Mouse (Mus musculus): ENCODE measurements at regions not wholly inside any gene's neighbourhood (a gene's known extent, or its start where the extent isn't known, plus 50 kb on each side); places are given as distances from the start of the nearest gene placed in this dataset.

GRCm38 (mm10) chr17:80891656-80892055 lies 52.8 kb upstream of the Tmem178 start:
- Histone ChIP-seq H3K27ac (ENCODE audit: insufficient read depth, low read depth, low read length) (no peak overlapping the region), H3K4me1 (ENCODE audit: control insufficient read depth, insufficient read depth, low read length) (peaks cover 7% of the 10 kb centered on the region)
- TF ChIP-seq POLR2A (IDR thresholded peaks at IDR 0.05; ENCODE audit: borderline replicate concordance, low read depth, low read length) (no peak), CTCF (IDR thresholded peaks at IDR 0.05; ENCODE audit: low read depth, low read length) (no peak)

DNA sequence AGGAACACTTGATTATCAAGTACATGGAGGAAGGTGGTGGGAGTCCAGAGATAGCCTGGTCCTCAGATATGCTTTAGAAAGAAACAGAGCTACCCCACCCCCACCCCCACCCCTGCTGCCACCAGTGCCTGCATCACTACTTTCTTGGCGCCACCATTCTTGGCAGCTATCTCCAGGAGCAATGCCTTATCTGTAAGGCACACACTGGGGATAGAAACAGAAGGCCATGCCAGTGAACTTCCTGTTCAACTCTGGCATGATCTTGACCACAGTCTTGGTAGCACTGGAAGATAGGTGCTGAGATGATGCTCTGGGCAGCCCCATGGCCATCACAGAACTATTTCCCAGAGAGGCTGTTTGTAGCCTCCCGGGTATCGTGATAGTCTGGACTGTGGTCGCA lies 55.3 kb upstream of the Tmem178 start:
- Histone ChIP-seq H3K4me3 (ENCODE audit: insufficient read depth, low read length) (no peak overlapping the region), H3K4me1 (ENCODE audit: control insufficient read depth, insufficient read depth, low read length) (peaks cover 7% of the 10 kb centered on the region), H3K27ac (ENCODE audit: insufficient read depth, low read depth, low read length) (no peak overlapping the region)
- TF ChIP-seq CTCF (IDR thresholded peaks at IDR 0.05; ENCODE audit: low read depth, low read length) (no peak), POLR2A (IDR thresholded peaks at IDR 0.05; ENCODE audit: borderline replicate concordance, low read depth, low read length) (no peak)

More at GRCm38 (mm10) chr17:80891656-80892055, 52.8 kb upstream of the Tmem178 start:
- no peak overlapping the region for H3K4me3 ChIP-seq (ENCODE audit: insufficient read depth, low read length)

DNA sequence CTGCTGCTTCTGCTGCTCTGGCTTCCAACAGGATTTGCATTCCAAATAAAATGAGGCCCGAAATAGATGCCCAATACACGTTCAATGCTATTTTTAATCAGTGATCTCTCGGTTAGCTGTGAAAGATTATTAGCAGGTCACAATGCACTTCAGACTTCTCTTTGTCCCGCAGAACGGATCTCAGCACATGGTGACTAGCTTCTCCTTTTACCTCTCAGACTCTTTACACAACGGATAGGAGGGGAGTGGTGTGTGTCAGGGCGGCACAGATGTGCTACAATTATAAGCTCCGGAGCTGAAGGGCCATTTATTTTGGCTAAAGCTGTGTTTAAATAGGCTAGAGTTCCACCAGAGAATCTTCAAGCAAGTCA lies 56.7 kb upstream of the Tmem178 start:
- Histone ChIP-seq H3K4me3 (ENCODE audit: insufficient read depth, low read length) (no peak overlapping the region), H3K27ac (ENCODE audit: insufficient read depth, low read depth, low read length) (no peak overlapping the region), H3K4me1 (ENCODE audit: control insufficient read depth, insufficient read depth, low read length) (peaks cover 7% of the 10 kb centered on the region)
- no peak for TF ChIP-seq POLR2A (IDR thresholded peaks at IDR 0.05; ENCODE audit: borderline replicate concordance, low read depth, low read length)
- TF ChIP-seq CTCF (IDR thresholded peaks at IDR 0.05; ENCODE audit: low read depth, low read length), result no peak

- Histone ChIP-seq H3K4me3 (ENCODE audit: insufficient read depth, low read length) (no peak overlapping the region), H3K4me1 (ENCODE audit: control insufficient read depth, insufficient read depth, low read length) (peaks cover 7% of the 10 kb centered on the region), H3K27ac (ENCODE audit: insufficient read depth, low read depth, low read length) (no peak overlapping the region)
- no peak for TF ChIP-seq CTCF (IDR thresholded peaks at IDR 0.05; ENCODE audit: low read depth, low read length)
- TF ChIP-seq POLR2A (IDR thresholded peaks at IDR 0.05; ENCODE audit: borderline replicate concordance, low read depth, low read length), result no peak
Measured at GRCm38 (mm10) chr17:80887021-80887748, 57.2 kb upstream of the Tmem178 start.

DNA sequence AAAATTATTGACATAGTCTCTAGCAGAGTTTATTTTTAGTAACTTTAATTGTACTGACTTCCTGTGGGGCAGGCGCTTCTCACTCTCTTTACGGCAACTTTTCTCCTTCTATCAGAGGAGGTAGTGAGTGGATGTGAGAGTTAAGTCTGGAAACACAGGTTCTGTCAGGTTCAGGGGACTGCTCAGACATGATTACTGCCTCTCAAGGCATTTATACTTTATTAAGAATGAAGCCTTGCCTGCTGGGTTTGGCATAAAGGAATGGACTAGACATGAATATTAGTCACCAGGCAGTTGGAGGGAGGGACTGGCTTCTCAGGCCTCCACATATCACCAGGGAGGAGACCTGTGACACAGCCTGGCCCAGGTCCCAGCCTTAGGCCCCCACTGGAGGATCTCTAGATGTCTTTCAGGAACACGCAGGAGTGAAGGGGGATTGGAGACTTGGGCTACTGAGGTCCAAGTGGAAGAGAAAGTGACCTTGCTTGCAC lies 58.2 kb upstream of the Tmem178 start:
- Histone ChIP-seq H3K27ac (ENCODE audit: insufficient read depth, low read depth, low read length) (no peak overlapping the region), H3K4me1 (ENCODE audit: control insufficient read depth, insufficient read depth, low read length) (peaks cover under 1% of the 10 kb centered on the region), H3K4me3 (ENCODE audit: insufficient read depth, low read length) (no peak overlapping the region)
- TF ChIP-seq CTCF (IDR thresholded peaks at IDR 0.05; ENCODE audit: low read depth, low read length), result no peak
- TF ChIP-seq POLR2A (IDR thresholded peaks at IDR 0.05; ENCODE audit: borderline replicate concordance, low read depth, low read length), result no peak

- TF ChIP-seq CTCF (IDR thresholded peaks at IDR 0.05; ENCODE audit: low read depth, low read length) (no peak), POLR2A (IDR thresholded peaks at IDR 0.05; ENCODE audit: borderline replicate concordance, low read depth, low read length) (no peak)
- Histone ChIP-seq H3K4me1 (ENCODE audit: control insufficient read depth, insufficient read depth, low read length) (no peaks in the 10 kb centered on the region), H3K4me3 (ENCODE audit: insufficient read depth, low read length) (no peak overlapping the region), H3K27ac (ENCODE audit: insufficient read depth, low read depth, low read length) (no peak overlapping the region)
Measured at GRCm38 (mm10) chr17:80885706-80886105, 58.7 kb upstream of the Tmem178 start.

DNA sequence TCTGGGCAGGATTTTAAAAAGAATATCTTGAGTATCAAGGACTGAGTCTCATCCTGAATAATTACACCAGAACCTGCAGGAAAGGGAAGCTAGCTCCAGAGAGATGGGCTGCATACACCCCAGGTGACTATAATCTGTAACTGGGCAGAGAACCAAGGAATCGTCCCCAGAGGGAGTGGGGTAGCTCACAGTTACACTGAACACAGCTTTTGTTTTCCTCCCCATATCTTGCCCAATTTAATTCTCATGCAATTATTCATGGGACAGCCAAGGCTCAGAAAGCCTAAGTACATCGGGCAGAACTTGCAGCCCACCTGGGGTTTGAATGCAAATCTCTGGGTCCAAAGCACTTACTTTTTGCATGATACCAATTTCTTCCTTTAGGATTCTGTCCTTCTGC lies 59.5 kb upstream of the Tmem178 start:
- TF ChIP-seq CTCF (IDR thresholded peaks at IDR 0.05; ENCODE audit: low read depth, low read length) (no peak), POLR2A (IDR thresholded peaks at IDR 0.05; ENCODE audit: borderline replicate concordance, low read depth, low read length) (no peak)
- no peaks in the 10 kb centered on the region for H3K4me1 ChIP-seq (ENCODE audit: control insufficient read depth, insufficient read depth, low read length)
- no peak overlapping the region for H3K4me3 ChIP-seq (ENCODE audit: insufficient read depth, low read length)
- H3K27ac ChIP-seq (ENCODE audit: insufficient read depth, low read depth, low read length), result no peak overlapping the region

GRCm38 (mm10) chr17:80882476-80882875 lies 62.0 kb upstream of the Tmem178 start:
- H3K27ac ChIP-seq (ENCODE audit: insufficient read depth, low read depth, low read length), result no peak overlapping the region
- no peak overlapping the region for H3K4me3 ChIP-seq (ENCODE audit: insufficient read depth, low read length)
- TF ChIP-seq POLR2A (IDR thresholded peaks at IDR 0.05; ENCODE audit: borderline replicate concordance, low read depth, low read length), result no peak
- TF ChIP-seq CTCF (IDR thresholded peaks at IDR 0.05; ENCODE audit: low read depth, low read length), result no peak
- H3K4me1 ChIP-seq (ENCODE audit: control insufficient read depth, insufficient read depth, low read length), result no peaks in the 10 kb centered on the region

- H3K4me3 ChIP-seq (ENCODE audit: insufficient read depth, low read length), result no peak overlapping the region
- H3K4me1 ChIP-seq (ENCODE audit: control insufficient read depth, insufficient read depth, low read length), result no peaks in the 10 kb centered on the region
- no peak overlapping the region for H3K27ac ChIP-seq (ENCODE audit: insufficient read depth, low read depth, low read length)
- TF ChIP-seq CTCF (IDR thresholded peaks at IDR 0.05; ENCODE audit: low read depth, low read length) (no peak), POLR2A (IDR thresholded peaks at IDR 0.05; ENCODE audit: borderline replicate concordance, low read depth, low read length) (no peak)
Measured at GRCm38 (mm10) chr17:80880325-80880724, 64.1 kb upstream of the Tmem178 start.

DNA sequence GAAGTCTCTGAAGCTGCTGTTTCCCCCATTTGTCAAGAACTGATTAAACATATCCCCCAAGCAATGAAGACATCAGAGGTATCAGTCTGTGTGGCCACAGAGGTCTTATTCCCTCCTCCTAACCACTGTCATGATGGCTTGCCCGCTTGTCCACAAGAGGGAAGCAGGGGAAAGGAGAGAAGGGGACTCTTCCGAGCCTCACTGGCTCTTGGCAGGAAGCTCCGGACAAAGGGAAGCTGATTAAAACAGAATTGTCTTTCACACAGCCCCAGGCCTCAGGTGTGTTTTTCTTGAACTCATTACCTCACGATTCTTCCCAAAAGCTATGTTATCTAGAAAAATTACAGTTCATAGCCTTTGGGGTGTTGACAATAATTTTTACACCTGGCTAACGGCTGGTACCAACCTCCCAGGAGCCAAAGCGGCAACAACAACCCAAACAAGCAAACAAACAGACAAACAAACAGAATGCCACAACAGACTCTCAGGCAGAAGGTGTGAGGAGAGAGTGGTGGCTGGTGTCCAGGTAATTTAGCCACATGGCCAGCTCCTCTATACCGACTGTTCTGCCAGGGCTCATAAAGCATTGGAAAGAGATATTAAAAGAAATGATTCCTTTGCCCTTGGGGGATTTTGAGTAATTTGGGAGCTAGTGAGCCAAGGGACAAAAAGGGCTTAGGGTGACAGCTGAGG lies 68.9 kb upstream of the Tmem178 start:
- no peak overlapping the region for H3K27ac ChIP-seq (ENCODE audit: insufficient read depth, low read depth, low read length)
- no peaks in the 10 kb centered on the region for H3K4me1 ChIP-seq (ENCODE audit: control insufficient read depth, insufficient read depth, low read length)
- H3K4me3 ChIP-seq (ENCODE audit: insufficient read depth, low read length), result no peak overlapping the region
- no peak for TF ChIP-seq POLR2A (IDR thresholded peaks at IDR 0.05; ENCODE audit: borderline replicate concordance, low read depth, low read length)
- TF ChIP-seq CTCF (IDR thresholded peaks at IDR 0.05; ENCODE audit: low read depth, low read length), result no peak

Data from bone marrow macrophage, adult 2 months (primary cell).